Mouse (Mus musculus) heart, postnatal 4 days (tissue): Measurements from ENCODE around the gene Lim2. TPM values are rescaled to one million over a fixed set of nuclear protein-coding genes. Genes with fewer than 3 reads are reported as not detected.

Experiments
- microRNA-seq, 2 experiments: library from miRNA; unstranded; fragments of <30 nt; microRNA quantifications; one replicate each; pipeline ENCODE4 v1.2.0; 2021 to 2022
- total RNA-seq, 2 experiments: library from RNA; stranded (reverse); gene quantifications; 2 replicates each; pipeline ENCODE4 v1.2.3; 2021

Lim2 gene
- total RNA-seq, 2 experiments from 2014 or later, result not detected

Small RNA genes within 50 kb of the gene (microRNA-seq; reads per million reads assigned to microRNA genes)
- gene Mir7051, result 4.8 to 6.3 reads per million in 2 experiments

Other genes starting within 250 kb of the Lim2 start
- gene Zfp715, start 114.4 kb upstream of the Lim2 start, total RNA-seq, result 10 to 100 TPM; 13.9 to 15.3 TPM
- under 1 TPM in 1 of 2 experiments, not detected in 1; 0.10 TPM for gene Siglecf, start 76.3 kb upstream of the Lim2 start, total RNA-seq
- under 1 TPM; 0.09 to 0.55 TPM for gene Siglecg, start 19.5 kb upstream of the Lim2 start, total RNA-seq
- gene Nkg7, start 9.4 kb downstream of the Lim2 start, total RNA-seq, result not detected
- gene Cldnd2, start 13.1 kb downstream of the Lim2 start, total RNA-seq, result not detected
- gene Etfb, start 16.4 kb downstream of the Lim2 start, total RNA-seq, result 100 to 1,000 TPM; 882 to 955 TPM
- 1 to 10 TPM; 2.9 to 3.0 TPM for gene Gm45233, start 16.5 kb downstream of the Lim2 start, total RNA-seq
- 1 to 10 TPM; 4.1 to 6.3 TPM for gene Vsig10l, start 35.5 kb downstream of the Lim2 start, total RNA-seq
- gene Iglon5, start 62.4 kb downstream of the Lim2 start, total RNA-seq, result under 1 TPM; 0.29 TPM
- not detected for gene 4931406B18Rik, start 78.3 kb downstream of the Lim2 start, total RNA-seq
- gene Cd33, start 116.8 kb downstream of the Lim2 start, total RNA-seq, result 1 to 10 TPM; 1.7 to 2.1 TPM
- 1 to 10 TPM; 1.0 to 1.1 TPM for gene Zfp658, start 134.6 kb downstream of the Lim2 start, total RNA-seq
- 1 to 10 TPM; 9.4 to 10.0 TPM for gene Zfp719, start 151.9 kb downstream of the Lim2 start, total RNA-seq
- gene Zfp819, start 179.5 kb downstream of the Lim2 start, total RNA-seq, result not detected
- gene Ceacam18, start 207.0 kb downstream of the Lim2 start, total RNA-seq, result not detected
- under 1 TPM; 0.34 to 0.48 TPM for gene Siglece, start 232.5 kb downstream of the Lim2 start, total RNA-seq
- gene Ctu1, start 244.3 kb downstream of the Lim2 start, total RNA-seq, result 1 to 10 TPM; 4.7 to 5.6 TPM